In genomic region chrX:36816368-36816899, GRCm38 (mm10) we compare ENCODE assay signal across 8 mouse cellular contexts. TPM values are rescaled to one million over a fixed set of nuclear protein-coding genes. Genes with fewer than 3 reads are reported as not detected.
A peak's percentile ranks its signal among the peaks of the same experiment; 100 is the strongest.
DNase-seq lines count a peak whose midpoint lies in the region; ATAC-seq and TF ChIP-seq lines count a peak whose summit lies in the region.

No protein-coding gene starts in this region.

- no peaks in the 10 kb centered on the region for H3K9me3 ChIP-seq in CH12.LX (replicated peaks; ENCODE audit: low read length)
- H3K9me3 ChIP-seq in forebrain, postnatal 0 days (ENCODE audit: low read length) = no peaks in the 10 kb centered on the region
- no peaks in the 10 kb centered on the region for H3K9me3 ChIP-seq in midbrain, embryonic 10.5 days (replicated peaks)

- peak; percentile 36 for ATAC-seq in forebrain, postnatal 0 days

- 38% methylated on average over 8 of the region's 8 CpGs for WGBS in forebrain, postnatal 0 days
- WGBS in midbrain, embryonic 10.5 days = 33% methylated on average over 8 of the region's 8 CpGs

- in situ Hi-C loops in CH12.LX (cut with MboI; ENCODE audit: low pct_ligation_motif_present, low pct_unique_long_range_greater_than_20kb, low sequenced_read_pairs) = no loop called here

- no peak overlapping the region for H3K4me2 ChIP-seq in CH12.LX (ENCODE audit: insufficient read depth, low read depth, poor library complexity, severe bottlenecking)
- H3K4me2 ChIP-seq in forebrain, postnatal 0 days (ENCODE audit: low read depth) = 0 out of 2 replicates have a peak overlapping the region, but pooled peaks have one; percentile 40

- intact Hi-C loops in gastrocnemius, adult 2 months (cut with DNase I) = no loop called here

- H3K9ac ChIP-seq in CH12.LX (ENCODE audit: insufficient read depth, low read depth) = no peak overlapping the region
- H3K9ac ChIP-seq in forebrain, postnatal 0 days = no peak overlapping the region

- H3K27ac ChIP-seq in gastrocnemius, adult 2 months = 0 out of 2 replicates have a peak overlapping the region, but pooled peaks have one; percentile 46
- H3K27ac ChIP-seq in CH12.LX (ENCODE audit: insufficient read depth, low read depth) = no peak overlapping the region
- no peak overlapping the region for H3K27ac ChIP-seq in forebrain, postnatal 0 days (ENCODE audit: low read depth, low read length)
- H3K27ac ChIP-seq in midbrain, embryonic 10.5 days (replicated peaks) = peak overlapping the region; percentile 82

- H3K36me3 ChIP-seq in CH12.LX (replicated peaks in 1 of 2; ENCODE audit: control insufficient read depth in 1 of 2, insufficient read depth in 1 of 2, low read length in 1 of 2) = no peaks in the 10 kb centered on the region
- H3K36me3 ChIP-seq in forebrain, postnatal 0 days (ENCODE audit: insufficient read depth) = no peaks in the 10 kb centered on the region
- H3K36me3 ChIP-seq in midbrain, embryonic 10.5 days = no peaks in the 10 kb centered on the region

- no peaks in the 10 kb centered on the region for H3K79me2 ChIP-seq in CH12.LX (replicated peaks; ENCODE audit: control insufficient read depth, extremely low read depth, insufficient read depth, poor library complexity, severe bottlenecking)

- no peak for TF ChIP-seq CTCF in gastrocnemius, adult 2 months (IDR thresholded peaks at IDR 0.05)
- TF ChIP-seq CTCF in CH12.LX (conservative IDR thresholded peaks at IDR 0.05 in 1 of 2, IDR thresholded peaks at IDR 0.05 in 1 of 2; ENCODE audit: low read depth in 2 of 2, low read length in 2 of 2) = no peak
- no peak for TF ChIP-seq CTCF in forebrain, postnatal 0 days (IDR thresholded peaks at IDR 0.05; ENCODE audit: low read depth)

- no peak for TF ChIP-seq POLR2A in CH12.LX (IDR thresholded peaks at IDR 0.05; ENCODE audit: low read depth, low read length)

- no peak for TF ChIP-seq EP300 in CH12.LX (IDR thresholded peaks at IDR 0.05; ENCODE audit: low read length)

- TF ChIP-seq RAD21 in CH12.LX (IDR thresholded peaks at IDR 0.05; ENCODE audit: low read depth, low read length) = no peak

- H3K4me3 ChIP-seq in gastrocnemius, adult 2 months = peak overlapping the region; percentile 47; the same call in 1 of the 2 replicates
- H3K4me3 ChIP-seq in CH12.LX (replicated peaks in 1 of 3; ENCODE audit: low read depth in 2 of 3, low read length in 2 of 3, poor library complexity in 1 of 3) = no peak overlapping the region
- H3K4me3 ChIP-seq in forebrain, postnatal 0 days (ENCODE audit: low read depth, low read length) = no peak overlapping the region
- peak overlapping the region; percentile 42 for H3K4me3 ChIP-seq in midbrain, embryonic 10.5 days

- H3K4me1 ChIP-seq in CH12.LX (ENCODE audit: control insufficient read depth in 1 of 2, insufficient read depth in 2 of 2) = peaks cover 0 to 14% of the 10 kb centered on the region in 2 experiments; a peak in 2 of 4 replicates
- no peaks in the 10 kb centered on the region for H3K4me1 ChIP-seq in forebrain, postnatal 0 days (ENCODE audit: insufficient read depth)
- H3K4me1 ChIP-seq in midbrain, embryonic 10.5 days = peaks cover 14% of the 10 kb centered on the region

- H3K27me3 ChIP-seq in CH12.LX (replicated peaks) = no peaks in the 10 kb centered on the region
- no peaks in the 10 kb centered on the region for H3K27me3 ChIP-seq in forebrain, postnatal 0 days (ENCODE audit: insufficient read depth, low read length)
- H3K27me3 ChIP-seq in midbrain, embryonic 10.5 days (ENCODE audit: low read depth, poor library complexity, severe bottlenecking) = no peaks in the 10 kb centered on the region

- dilution Hi-C loops in CH12.LX (cut with MboI; ENCODE audit: extremely low pct_ligation_motif_present, extremely low pct_unique_long_range_greater_than_20kb, low sequenced_read_pairs) = no loop called here

- no peak for DNase-seq in gastrocnemius, adult 2 months
- DNase-seq in gastrocnemius, postnatal 25 days = no peak
- peak; percentile 41 for DNase-seq in CH12.LX (ENCODE audit: extremely low read depth)
- DNase-seq in forebrain, postnatal 0 days = no peak
- DNase-seq in midbrain, embryonic 10.5 days (ENCODE audit: low spot score) = peak; percentile 15
- DNase-seq in urinary bladder, postnatal 36 days (ENCODE audit: low spot score in 2 of 2) = no peak
- no peak for DNase-seq in layer of hippocampus, postnatal 14 days (ENCODE audit: low spot score in 2 of 2)
- DNase-seq in right cerebral cortex, adult 2 months (ENCODE audit: low spot score in 2 of 2) = no peak

TF ChIP-seq in CH12.LX, 34 proteins besides CTCF, POLR2A, EP300 and RAD21:
- no peak for TF ChIP-seq MAX (IDR thresholded peaks at IDR 0.05; ENCODE audit: low read length)
- no peak for TF ChIP-seq USF2 (conservative IDR thresholded peaks at IDR 0.05; ENCODE audit: low read depth, low read length)
- no peak for TF ChIP-seq UBTF (IDR thresholded peaks at IDR 0.05; ENCODE audit: low read depth, low read length)
- no peak for TF ChIP-seq SIN3A (IDR thresholded peaks at IDR 0.05; ENCODE audit: low read length)
- TF ChIP-seq BHLHE40 (IDR thresholded peaks at IDR 0.05; ENCODE audit: low read depth, low read length) = peak; percentile 73
- TF ChIP-seq KAT2A (IDR thresholded peaks at IDR 0.05; ENCODE audit: insufficient replicate concordance, low read length) = no peak
- TF ChIP-seq MEF2A (IDR thresholded peaks at IDR 0.05; ENCODE audit: borderline replicate concordance, low read depth, low read length) = no peak
- no peak for TF ChIP-seq CHD1 (IDR thresholded peaks at IDR 0.05; ENCODE audit: low read depth, low read length)
- no peak for TF ChIP-seq GABPA (IDR thresholded peaks at IDR 0.05; ENCODE audit: insufficient replicate concordance, low read depth, low read length)

RNA-seq across cellular contexts. Expression of gene Slc25a5, which starts 21.0 kb away (rescaled TPM):
- 10 to 100 TPM; 55.8 to 80.1 TPM for total RNA-seq in gastrocnemius, adult 2 months (2021)
- 10 to 100 TPM; 78.5 to 87.7 TPM for total RNA-seq in gastrocnemius, postnatal 25 days (2021)
- 591 and 695 TPM in 2 replicates for total RNA-seq in CH12.LX (2012; rRNA removed)
- 1,083 and 1,177 TPM in 2 replicates for total RNA-seq in CH12.LX (2014; rRNA removed)
- polyA plus RNA-seq in CH12.LX (2012; ENCODE audit: insufficient read length, low read depth) = 878 and 881 TPM in 2 replicates
- total RNA-seq in forebrain, postnatal 0 days (2014; rRNA removed) = 333 and 351 TPM in 2 replicates
- 466 and 495 TPM in 2 replicates for polyA plus RNA-seq in forebrain, postnatal 0 days (2015; fragmentation: Nextera tagmentation; extraction: Ambion mirVana)
- polyA plus RNA-seq in midbrain, embryonic 10.5 days (2016; fragmentation: Nextera tagmentation; extraction: Ambion mirVana) = 854 and 880 TPM in 2 replicates
- 100 to 1,000 TPM; 369 to 393 TPM for total RNA-seq in layer of hippocampus, postnatal 14 days (2021)

RNA-seq across cellular contexts. Expression of gene Ube2a, which starts 57.3 kb away (rescaled TPM):
- total RNA-seq in gastrocnemius, adult 2 months (2021) = 10 to 100 TPM; 37.7 to 40.0 TPM
- total RNA-seq in gastrocnemius, postnatal 25 days (2021) = 10 to 100 TPM; 35.5 to 42.7 TPM
- total RNA-seq in CH12.LX (2012; rRNA removed) (30.7 and 48.7 TPM in 2 replicates), CH12.LX (2014; rRNA removed) (90.4 and 96.7 TPM in 2 replicates)
- 96.6 and 141 TPM in 2 replicates for polyA plus RNA-seq in CH12.LX (2012; ENCODE audit: insufficient read length, low read depth)
- total RNA-seq in forebrain, postnatal 0 days (2014; rRNA removed) = 24.4 and 31.4 TPM in 2 replicates
- 125 and 145 TPM in 2 replicates for polyA plus RNA-seq in forebrain, postnatal 0 days (2015; fragmentation: Nextera tagmentation; extraction: Ambion mirVana)
- polyA plus RNA-seq in midbrain, embryonic 10.5 days (2016; fragmentation: Nextera tagmentation; extraction: Ambion mirVana) = 131 TPM in 2 replicates
- total RNA-seq in layer of hippocampus, postnatal 14 days (2021) = 10 to 100 TPM; 56.5 to 59.6 TPM

RNA-seq across cellular contexts. Expression of gene C330007P06Rik, which starts 57.5 kb away (rescaled TPM):
- total RNA-seq in gastrocnemius, adult 2 months (2021) = 10 to 100 TPM; 12.0 TPM
- total RNA-seq in gastrocnemius, postnatal 25 days (2021) = 10 to 100 TPM; 10.9 to 11.2 TPM
- 18.6 and 26.7 TPM in 2 replicates for total RNA-seq in CH12.LX (2012; rRNA removed)
- 61.2 and 70.3 TPM in 2 replicates for total RNA-seq in CH12.LX (2014; rRNA removed)
- 47.9 and 53.0 TPM in 2 replicates for polyA plus RNA-seq in CH12.LX (2012; ENCODE audit: insufficient read length, low read depth)
- total RNA-seq in forebrain, postnatal 0 days (2014; rRNA removed) = 30.6 and 36.1 TPM in 2 replicates
- polyA plus RNA-seq in forebrain, postnatal 0 days (2015; fragmentation: Nextera tagmentation; extraction: Ambion mirVana) = 18.0 and 20.8 TPM in 2 replicates
- 30.9 and 32.1 TPM in 2 replicates for polyA plus RNA-seq in midbrain, embryonic 10.5 days (2016; fragmentation: Nextera tagmentation; extraction: Ambion mirVana)
- 10 to 100 TPM; 30.3 to 34.9 TPM for total RNA-seq in layer of hippocampus, postnatal 14 days (2021)

Comparison
In these comparisons a context has a peak if more than half of its experiments do, and no peak if none do; other contexts are left out.
1. DNase-seq: peak in CH12.LX (single experiment) and midbrain, embryonic 10.5 days (single experiment); none in gastrocnemius, adult 2 months (single experiment), gastrocnemius, postnatal 25 days (single experiment), forebrain, postnatal 0 days (single experiment), urinary bladder, postnatal 36 days (0 of 2), layer of hippocampus, postnatal 14 days (0 of 2) and right cerebral cortex, adult 2 months (0 of 2).
2. H3K27ac ChIP-seq: peak in gastrocnemius, adult 2 months (single experiment) and midbrain, embryonic 10.5 days (single experiment); none in CH12.LX (single experiment) and forebrain, postnatal 0 days (single experiment).
3. H3K4me3 ChIP-seq: peak in gastrocnemius, adult 2 months (single experiment) and midbrain, embryonic 10.5 days (single experiment); none in CH12.LX (0 of 3) and forebrain, postnatal 0 days (single experiment).